Mouse (Mus musculus) effector memory CD4-positive, alpha-beta T cell, adult 5 months (primary cell): ENCODE results near the gene Tdrd6. TPM values are rescaled to one million over a fixed set of nuclear protein-coding genes. Genes with fewer than 3 reads are reported as not detected.

Experiments
- polyA plus RNA-seq: library from polyadenylated mRNA; unstranded; fragments of 100-300 nt; shearing (Covaris generic); gene quantifications from one replicate; pipeline ENCODE4 v1.2.1, GENCODE M21; 2017

The Tdrd6 gene
- polyA plus RNA-seq: not detected

DNA sequence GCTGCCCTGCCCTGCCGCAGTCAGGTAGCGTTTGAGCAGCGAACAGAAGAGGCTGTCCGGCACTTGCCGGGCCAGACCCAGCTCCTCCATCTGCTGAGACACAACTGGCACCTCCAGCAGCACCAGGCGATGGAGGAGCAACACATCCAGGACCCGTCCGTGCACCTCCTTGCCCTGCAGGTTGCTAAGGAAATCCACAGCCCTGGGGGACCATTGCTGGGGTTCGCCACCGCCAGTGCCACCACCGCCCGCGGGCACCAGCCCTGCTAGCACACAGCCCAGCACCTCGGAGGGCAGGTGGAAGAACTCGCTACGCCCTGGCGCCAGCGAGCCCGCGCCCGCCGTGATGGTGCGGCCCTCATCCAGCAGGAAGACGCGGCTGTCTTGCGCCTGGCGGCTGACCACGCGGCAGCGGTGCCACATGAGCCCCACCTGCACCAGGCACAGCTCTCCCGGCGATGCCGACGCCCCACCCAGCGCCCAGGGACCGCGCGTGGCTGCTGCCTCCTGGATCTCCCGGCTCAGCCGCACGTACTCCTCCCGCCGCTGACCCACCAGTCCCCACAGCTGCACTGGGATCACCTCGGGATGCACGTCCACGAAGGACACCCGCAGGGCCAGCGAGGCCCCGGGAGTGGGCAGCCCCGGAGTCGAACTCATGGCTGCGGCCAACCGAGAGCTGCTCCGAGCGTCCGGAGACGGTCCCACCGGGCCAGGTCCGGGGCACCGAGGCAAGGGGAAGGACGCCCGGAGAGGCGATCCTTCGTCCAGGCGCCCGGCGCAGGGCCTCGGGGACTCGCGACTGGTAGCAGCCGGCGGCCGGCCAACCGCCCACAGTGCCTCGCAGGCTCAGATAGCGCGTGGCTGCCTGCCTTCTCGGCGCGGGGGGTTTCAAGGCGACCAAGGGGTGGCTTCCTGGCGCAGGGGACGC is at the start of gene Tdrd6:
Gene Tdrd6 (minus strand): TSS at position 804 of the 931 bp plus-strand sequence.

DNA sequence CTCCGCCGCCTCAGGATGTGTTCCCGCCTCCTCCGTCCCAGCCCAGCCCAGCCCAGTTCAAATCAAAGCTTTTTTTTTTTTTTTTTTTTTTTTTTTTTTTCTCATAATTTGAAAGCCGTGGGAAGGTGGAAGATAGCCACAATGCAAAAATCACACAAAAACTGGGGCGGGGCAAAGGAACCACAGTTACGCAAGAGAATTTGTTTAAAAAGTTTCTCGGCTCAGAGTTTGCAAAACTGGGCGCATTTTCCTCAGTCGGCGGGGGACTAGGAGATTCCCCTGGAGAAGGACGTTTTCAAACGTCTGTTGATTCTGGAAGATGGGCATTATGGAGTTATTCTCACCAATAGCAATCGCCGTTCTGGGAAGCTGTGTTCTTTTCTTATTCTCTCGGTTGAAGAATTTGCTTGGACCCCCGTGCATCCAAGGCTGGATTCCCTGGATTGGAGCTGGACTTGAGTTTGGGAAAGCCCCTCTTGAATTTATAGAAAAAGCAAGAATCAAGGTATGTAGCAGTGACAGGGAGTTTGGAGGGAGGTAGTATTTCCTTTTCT is 37.3 kb upstream of the Tdrd6 start, which contains the start of gene Cyp39a1:
Gene Cyp39a1 (plus strand): TSS at position 136 of the 554 bp plus-strand sequence.

DNA sequence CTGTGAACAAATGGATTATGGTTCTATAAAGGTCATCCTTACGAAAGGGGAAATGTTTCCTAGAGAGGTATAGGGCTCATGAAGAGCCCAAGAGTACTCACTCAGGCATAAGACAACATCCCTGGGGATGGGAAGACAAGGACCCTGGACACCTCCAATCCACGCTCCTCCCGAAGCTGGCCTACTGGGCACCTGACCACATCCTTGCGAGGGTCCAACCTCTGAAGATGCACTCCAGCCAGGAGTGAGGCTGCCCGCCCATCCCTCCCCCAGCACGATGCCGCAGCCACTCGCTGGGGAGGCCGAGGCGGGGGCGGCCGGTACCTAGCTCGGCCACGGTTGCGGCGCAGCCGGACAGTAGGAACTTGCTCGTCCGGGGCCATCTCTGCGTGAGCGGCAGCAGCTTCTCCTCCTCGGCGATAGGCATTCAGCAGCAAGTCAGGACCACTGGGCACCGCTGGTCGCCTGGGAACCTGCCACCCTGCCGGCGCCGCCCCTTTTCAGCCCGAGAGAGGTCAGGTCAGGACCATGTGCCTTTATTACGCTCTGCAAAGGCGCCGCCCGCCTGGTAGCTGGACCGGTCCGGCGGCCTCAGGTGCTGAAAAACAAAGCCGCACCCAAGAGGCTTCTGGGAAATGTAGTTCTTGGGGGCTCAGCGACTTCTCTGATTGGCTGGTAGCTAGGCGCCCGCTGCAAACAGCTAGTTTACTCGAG is 36.6 kb upstream of the Tdrd6 start, which contains the start of gene Slc25a27:
Gene Slc25a27 (minus strand): TSS at position 639 of the 714 bp plus-strand sequence.

DNA sequence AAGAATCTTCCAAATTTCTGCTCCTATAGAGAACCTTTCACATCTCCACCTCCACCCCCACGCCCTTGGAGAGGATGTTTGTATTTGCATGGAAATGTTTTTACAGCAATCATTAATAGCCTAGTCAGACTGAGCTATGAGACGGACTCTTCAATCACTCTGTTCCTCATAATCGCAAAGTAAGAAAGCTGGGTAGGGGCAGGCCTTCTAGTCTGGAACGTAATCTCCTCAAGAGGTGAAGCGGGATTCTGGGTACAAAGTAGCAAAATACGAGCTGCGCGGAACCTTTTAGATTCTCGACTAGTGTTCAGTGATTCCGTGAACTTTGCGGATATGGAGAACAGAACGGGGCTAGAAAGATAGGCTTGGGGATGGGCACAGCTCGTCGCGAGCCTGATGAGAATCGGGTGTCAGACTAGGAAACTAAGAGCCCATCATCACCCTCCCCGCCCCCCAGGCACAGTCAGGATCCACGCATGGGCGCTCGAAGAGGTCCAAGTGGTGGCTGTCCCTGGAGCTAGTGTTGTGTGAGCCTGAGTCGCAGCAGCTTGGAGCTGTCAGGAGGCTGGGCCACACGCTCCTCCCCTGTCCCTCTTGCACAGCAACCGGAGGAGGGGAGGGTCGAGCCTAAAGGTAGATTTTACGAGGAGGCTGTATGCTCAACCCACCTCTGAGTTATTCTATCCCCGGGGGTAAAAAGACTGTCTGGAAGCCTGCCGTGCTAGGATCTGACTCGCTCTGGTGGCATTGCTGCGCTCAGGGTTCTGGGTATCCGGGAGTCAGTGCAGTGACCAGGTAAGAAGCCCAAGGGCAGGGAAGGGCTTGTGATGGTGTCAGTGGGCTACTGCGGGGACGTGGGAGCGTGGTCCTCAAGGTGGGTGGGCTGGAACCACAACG is 61.9 kb downstream of the Tdrd6 start, which contains the start of gene Pla2g7:
Gene Pla2g7 (plus strand): TSS at position 107 of the 897 bp plus-strand sequence.

Other genes starting within 250 kb of the Tdrd6 start
- gene Mep1a, start 127.5 kb downstream of the Tdrd6 start, polyA plus RNA-seq: not detected
- not detected for gene Ankrd66, start 86.7 kb downstream of the Tdrd6 start, polyA plus RNA-seq
- gene Pla2g7, start 62.2 kb downstream of the Tdrd6 start, polyA plus RNA-seq: not detected
- gene Slc25a27, start 36.9 kb upstream of the Tdrd6 start, polyA plus RNA-seq: 10.3 TPM
- 1.6 TPM for gene Cyp39a1, start 37.1 kb upstream of the Tdrd6 start, polyA plus RNA-seq
- not detected for gene Rcan2, start 171.1 kb upstream of the Tdrd6 start, polyA plus RNA-seq